Mouse (Mus musculus) yolk sac, embryonic 10.5 days (tissue): ENCODE measurements around the gene Hspbp1.

Experiments used
- DNase-seq: peaks from one replicate; pipeline ENCODE4 v3.0.0-alpha.2; 2017; ENCODE audit warnings: low spot score

Gene Hspbp1

GRCm38 (mm10) chr7:4684632-4685417, at the start of gene Hspbp1:
Gene Hspbp1 (minus strand): TSS chr7:4685068.
- peak; percentile 99 for DNase-seq

- DNase-seq, result peak; percentile 47
Observed at GRCm38 (mm10) chr7:4732968-4733392, 48.1 kb upstream of the Hspbp1 start.

DNA sequence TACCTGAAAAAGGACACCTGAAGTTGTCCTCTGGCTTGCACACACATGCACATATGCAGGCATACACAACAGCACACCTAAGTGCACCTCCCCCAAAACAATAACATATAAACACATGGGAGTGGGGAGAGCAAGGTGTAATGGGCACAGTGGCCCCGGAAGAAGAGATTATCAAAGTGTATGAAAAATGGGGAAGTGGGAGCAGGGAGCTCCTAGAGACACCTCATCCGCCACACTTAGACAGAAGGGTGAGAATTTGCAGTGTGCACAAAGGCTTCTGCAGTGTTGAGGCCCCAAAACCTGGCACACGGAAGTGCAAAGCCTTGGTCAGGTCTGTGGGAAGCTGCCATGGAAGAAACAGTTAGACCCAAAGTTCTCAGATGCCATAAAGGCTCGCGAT, 46.2 kb upstream of the Hspbp1 start:
- no peak for DNase-seq

GRCm38 (mm10) chr7:4725169-4725568, 40.3 kb upstream of the Hspbp1 start, which contains the start of gene Tmem150b:
Gene Tmem150b (minus strand): TSS chr7:4725249.
- DNase-seq, result no peak

GRCm38 (mm10) chr7:4724359-4724758, 39.5 kb upstream of the Hspbp1 start:
- DNase-seq, result no peak

- no peak for DNase-seq
Observed at GRCm38 (mm10) chr7:4723508-4723907, 38.6 kb upstream of the Hspbp1 start.

DNA sequence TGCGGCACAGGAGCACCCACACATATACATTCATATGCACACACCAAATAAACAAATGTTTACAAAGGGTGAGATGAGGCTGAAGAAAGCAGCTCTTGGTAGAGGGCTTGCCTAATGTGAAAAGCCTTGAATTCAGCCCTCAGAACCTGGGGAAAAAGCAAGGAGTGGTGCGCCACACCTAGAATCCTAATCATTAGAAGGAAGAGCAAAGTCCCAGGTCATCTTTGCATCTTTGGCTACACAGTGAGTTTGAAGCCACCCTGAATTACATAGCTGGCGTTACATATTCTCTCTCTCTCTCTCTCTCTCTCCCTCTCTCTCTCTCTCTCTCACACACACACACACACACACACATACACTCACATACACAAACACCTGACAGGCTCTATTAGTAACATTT, 34.4 kb upstream of the Hspbp1 start:
- no peak for DNase-seq

- no peak for DNase-seq
Observed at GRCm38 (mm10) chr7:4716955-4717354, 32.1 kb upstream of the Hspbp1 start.

DNA sequence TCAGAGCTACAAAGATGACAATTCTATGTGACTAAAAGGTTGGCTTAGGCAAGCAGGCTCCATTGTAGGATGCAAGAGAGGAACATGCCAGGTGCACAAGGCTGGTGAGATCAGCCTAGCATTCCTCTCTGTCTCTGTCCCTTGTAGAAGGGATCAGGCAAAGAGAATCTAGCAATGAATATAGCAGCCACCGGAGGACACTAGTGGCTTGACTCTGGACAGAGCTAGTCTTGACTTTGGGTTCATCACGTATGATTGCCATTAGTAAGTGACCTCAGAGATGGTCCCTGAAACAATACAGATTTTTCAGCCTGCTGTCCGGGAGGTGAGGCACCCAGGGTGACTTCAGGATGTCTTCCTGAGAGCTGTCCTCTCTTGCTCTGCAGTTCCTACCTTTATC, 27.7 kb upstream of the Hspbp1 start:
- DNase-seq, result no peak

- no peak for DNase-seq
Observed at GRCm38 (mm10) chr7:4705098-4705497, 20.2 kb upstream of the Hspbp1 start.

DNA sequence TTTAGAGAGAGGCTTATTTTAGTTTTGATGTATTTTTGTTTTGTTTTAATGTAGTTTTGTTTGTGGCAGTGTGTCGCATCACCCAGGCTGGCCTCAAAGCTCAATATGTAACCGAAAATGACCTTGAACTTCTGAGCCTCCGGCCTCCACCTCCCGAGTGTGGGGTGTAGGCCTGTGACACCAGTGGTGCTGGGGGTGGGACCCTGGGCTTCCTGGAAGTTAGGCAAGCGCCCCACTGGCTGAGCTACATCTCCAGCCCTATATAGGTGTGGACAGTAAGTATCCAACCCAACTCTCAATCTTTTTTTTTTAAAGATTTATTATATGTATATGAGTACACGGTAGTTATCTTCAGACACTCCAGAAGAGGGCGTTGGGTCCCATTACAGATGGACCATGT, 18.3 kb upstream of the Hspbp1 start:
- DNase-seq, result no peak

DNA sequence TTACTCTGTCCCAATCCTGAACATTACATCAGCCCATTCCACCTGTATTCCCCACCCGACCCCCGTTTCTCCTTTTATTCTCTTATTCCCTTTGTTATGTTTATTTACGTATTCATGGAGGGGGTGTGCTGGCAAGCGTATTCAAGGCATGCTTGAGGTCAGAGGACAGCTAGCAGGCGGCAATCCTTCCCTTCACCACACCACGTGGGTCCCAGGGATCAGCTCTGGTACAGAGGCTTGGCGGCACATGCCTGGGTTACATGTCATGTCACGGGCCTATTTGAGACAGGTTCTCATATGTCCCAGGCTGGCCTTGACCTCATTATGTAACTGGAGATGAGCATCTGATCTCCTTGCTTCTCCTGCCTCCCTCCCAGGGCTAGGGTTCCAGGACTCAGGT, 17.5 kb upstream of the Hspbp1 start:
- DNase-seq, result no peak

- no peak for DNase-seq
Observed at GRCm38 (mm10) chr7:4693004-4693403, 8.1 kb upstream of the Hspbp1 start.

GRCm38 (mm10) chr7:4690951-4691653, 6.2 kb upstream of the Hspbp1 start:
- no peak for DNase-seq

- DNase-seq, result peak; percentile 75
Observed at GRCm38 (mm10) chr7:4690387-4690786, 5.5 kb upstream of the Hspbp1 start, which contains the start of gene Brsk1. Gene Brsk1 (plus strand): TSS chr7:4690604.

DNA sequence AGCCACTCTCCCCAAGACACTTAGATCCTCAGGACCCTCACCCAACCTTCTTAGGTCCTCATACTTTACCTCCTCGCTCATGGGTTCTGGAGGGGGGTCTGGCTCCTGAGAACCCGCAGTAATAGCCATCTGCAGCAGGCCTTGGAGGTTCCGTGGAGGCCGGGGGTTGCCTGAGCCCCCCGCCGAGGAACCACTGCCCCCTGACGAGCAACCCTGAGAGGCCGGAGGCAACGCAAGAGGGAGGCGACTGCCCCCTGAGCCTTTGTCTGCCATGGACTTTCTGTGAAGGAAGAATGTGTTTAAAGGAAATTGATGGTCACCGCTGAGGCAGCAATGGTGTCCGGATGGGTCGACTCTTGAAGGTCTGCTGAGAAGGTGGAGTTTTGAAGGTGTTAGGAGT, 665 bp downstream of the Hspbp1 start:
- no peak for DNase-seq

DNA sequence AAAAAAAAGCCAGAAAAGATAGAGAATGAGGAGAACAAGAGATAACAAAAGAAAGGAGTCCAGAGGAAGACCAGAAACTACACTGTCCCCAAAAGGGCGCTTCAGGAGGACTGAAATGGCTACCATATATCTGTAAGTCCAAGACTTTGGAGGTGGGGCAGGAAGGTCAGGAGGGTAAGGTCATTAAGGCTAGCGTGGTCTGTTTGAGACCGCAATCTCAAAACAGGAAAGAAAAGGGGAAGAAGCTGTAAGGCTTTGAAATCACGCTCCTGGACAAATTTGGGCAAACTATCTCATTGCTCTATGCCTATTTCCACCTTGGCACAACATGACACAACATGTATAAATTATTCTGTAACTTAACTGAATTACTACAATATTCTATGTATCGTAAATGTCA, 1.6 kb downstream of the Hspbp1 start:
- no peak for DNase-seq

DNA sequence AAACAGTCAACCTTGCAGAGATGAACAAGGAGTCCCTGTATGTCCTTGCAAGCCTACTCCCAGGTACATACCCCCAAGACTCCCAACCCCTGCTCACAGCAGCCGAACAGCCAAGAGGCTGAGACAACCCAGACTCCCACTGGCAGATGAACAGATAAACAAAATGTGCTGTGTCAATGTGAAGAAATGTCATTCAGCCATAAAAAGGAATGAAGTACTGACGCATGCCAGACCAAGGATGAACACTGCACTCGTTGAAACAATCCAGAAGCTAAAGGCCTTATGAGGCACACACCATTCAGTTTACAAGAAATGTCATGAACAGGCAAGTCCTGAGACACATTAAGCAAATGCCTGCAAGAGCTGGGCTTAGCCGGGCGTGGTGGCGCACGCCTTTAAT, 9.7 kb downstream of the Hspbp1 start:
- DNase-seq, result no peak

- no peak for DNase-seq
Observed at GRCm38 (mm10) chr7:4674114-4674731, 10.6 kb downstream of the Hspbp1 start.

GRCm38 (mm10) chr7:4671956-4672355, 12.9 kb downstream of the Hspbp1 start:
- no peak for DNase-seq

- no peak for DNase-seq
Observed at GRCm38 (mm10) chr7:4670655-4671255, 14.1 kb downstream of the Hspbp1 start.

DNA sequence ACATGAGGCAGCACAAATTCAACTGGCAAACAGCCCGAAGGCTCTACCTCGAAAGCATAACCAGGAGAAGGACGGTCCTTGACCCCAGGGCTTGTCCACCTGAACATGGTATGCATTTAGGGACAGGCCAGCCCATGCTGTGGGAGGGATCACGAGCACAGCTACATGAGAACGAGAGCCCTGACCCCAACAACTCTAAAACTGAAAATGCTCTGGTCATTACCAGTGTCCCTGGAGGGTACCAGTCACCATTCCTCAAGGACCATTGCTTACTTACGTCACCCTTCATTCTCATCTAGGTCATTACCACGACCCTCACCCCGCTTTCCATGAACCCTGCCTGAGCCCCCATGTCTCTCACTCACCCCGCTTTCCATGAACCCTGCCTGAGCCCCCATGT, 15.7 kb downstream of the Hspbp1 start:
- DNase-seq, result no peak

DNA sequence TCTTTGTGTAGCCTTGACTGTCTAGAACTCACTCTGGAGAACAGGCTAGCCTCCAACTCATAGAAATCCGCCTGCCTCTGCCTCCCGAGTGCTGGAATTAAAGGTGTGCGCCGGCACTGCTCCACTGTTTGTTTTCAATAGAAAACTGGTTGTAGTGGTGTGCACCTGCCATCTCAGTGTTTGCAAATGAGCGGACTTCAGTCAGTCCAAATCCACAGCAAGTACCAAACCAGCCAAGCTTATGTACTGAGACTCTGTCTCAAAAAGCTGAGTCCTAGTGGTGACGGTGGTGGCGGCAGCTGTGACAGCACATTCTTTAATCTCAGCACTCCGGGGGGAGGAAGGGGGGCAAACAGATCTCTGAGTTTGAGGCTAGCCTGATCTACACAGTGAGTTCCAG, 16.4 kb downstream of the Hspbp1 start:
- peak; percentile 28 for DNase-seq
